Mouse (Mus musculus): ENCODE measurements around the gene Plek.

- TF ChIP-seq CTCF (IDR thresholded peaks at IDR 0.05; ENCODE audit: control insufficient read depth, insufficient read depth, low read length) (no peak), POLR2A (IDR thresholded peaks at IDR 0.05; ENCODE audit: borderline replicate concordance, control insufficient read depth, low read depth, low read length) (no peak)
Measured at GRCm38 (mm10) chr11:17007517-17008173, 44.5 kb downstream of the Plek start.
